Mouse (Mus musculus): ENCODE data around the gene Clstn2.

Gene Clstn2

DNA sequence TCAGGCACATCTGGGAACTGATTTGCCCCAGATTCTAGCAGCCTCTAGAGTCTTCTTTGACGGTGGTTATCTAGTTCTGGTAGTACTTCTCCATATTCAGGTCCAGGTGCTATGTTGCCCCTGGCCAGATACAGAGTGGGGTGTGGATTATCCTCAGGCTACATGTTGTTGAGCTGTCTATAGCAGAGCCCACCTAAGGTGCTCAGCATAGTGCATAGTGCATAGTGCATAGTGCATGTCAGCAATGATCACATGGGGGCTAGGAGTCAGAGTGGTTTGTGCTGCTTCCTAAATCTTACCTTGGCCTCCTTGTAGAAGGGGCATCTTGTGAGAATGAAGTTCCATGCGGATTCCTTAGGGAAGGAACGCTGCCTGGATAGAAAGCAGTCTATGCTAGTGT is 556.5 kb downstream of the Clstn2 start:
- DNase-seq (ENCODE audit: low read depth, low spot score): no peak

GRCm38 (mm10) chr9:97474896-97475295 is 558.1 kb downstream of the Clstn2 start:
- no peak for DNase-seq (ENCODE audit: low read depth, low spot score)

DNA sequence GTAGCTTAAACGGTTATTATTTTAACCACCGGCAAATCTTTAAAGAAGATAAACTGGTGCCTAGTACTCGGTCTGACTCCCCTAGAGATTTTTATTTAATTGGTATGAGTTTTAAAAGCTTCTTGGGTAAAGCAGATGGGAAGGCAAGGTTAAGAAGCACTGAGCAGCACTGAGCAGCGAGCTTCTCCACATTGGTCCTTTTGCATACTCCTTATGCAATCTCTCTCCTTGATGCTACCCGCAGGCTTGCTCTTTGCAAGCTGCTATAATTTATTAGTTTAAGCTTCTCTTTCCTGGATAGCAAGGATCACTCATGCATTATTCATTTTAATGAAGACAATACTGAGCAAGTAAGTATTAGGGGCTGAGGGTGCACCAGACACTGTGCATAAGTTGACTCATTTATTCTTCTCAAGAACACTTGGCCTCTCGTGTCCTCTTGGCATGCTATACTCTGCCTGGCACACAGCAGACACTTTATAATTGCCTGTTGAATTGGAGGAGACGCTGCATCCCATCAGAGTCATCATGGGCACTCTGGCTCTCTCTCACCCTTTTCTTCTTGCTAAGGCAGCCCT is 561.9 kb downstream of the Clstn2 start:
- no peak for DNase-seq (ENCODE audit: low read depth, low spot score)

DNA sequence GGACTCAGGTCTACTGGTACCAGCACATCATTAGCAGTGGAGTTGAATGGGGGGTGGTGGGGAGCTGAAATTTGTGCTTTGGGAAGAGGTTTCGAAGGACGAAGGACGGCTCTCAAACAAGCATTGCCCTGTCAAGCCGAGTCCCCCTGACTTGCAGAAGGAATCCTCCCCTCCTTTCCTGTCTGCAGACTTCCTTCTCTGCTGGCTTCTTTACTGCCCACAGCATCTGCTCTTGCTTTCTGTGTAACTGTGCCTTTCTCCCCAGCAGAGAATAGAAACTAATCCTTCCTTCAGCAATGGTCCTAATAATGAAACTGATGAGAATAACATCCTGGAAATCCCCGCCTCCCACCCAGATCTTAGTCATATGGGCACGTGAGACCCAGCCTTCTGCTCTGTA is 572.5 kb downstream of the Clstn2 start:
- no peak for DNase-seq (ENCODE audit: low read depth, low spot score)

DNA sequence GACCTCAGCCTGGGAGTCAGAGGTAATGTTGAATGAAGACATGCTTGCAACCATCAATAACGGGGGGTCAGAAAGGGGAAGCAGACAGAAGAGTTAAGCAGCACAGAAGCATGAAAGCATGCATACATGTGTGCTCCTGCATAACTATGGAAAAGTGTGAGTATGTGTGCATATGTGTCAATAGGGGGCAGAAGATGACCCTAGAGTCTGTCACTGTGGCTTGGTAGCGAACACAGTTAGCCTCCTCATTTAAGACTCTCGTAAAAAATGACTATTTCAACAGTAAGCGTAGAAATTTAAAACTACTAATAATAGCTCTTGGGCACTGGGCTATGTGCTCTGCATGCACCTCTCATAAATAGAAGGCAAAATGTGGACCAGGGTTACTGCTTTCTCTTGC is 573.2 kb downstream of the Clstn2 start:
- no peak for DNase-seq (ENCODE audit: low read depth, low spot score)

DNA sequence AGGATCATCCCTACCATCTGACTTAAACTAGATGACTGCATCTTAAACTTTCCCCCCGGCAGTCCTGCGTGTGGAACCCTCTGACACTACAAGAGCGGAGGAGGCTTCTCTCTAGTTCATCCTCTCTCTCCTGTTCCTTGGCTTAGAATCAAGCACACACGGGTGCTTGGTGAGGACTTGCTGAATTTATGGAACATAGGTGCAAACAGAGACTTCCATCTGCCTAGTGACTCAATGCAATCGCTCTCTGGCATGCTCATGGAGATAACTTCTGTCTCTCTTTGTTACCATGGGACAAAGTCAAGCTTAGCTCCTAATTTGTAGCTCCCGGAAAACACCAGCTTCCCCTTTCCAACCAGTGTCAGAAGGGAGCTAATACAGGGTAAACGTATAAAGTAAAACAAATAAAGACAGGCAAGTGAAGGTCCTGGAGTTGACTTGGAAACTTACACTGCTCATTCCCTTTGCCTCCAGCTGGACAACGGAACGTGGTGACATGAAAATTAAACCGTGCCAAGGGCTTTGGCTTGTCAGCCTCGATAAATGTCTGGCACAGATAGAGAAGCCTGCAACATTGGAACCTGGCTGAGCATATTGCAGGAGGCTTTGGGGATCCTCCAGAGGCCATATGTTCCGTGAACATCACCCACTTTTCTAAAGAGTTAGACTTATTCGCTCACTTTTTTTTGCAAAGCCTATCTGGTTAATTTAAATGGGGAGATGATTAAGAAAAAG is 583.5 kb downstream of the Clstn2 start:
- DNase-seq (ENCODE audit: low read depth, low spot score): no peak

DNA sequence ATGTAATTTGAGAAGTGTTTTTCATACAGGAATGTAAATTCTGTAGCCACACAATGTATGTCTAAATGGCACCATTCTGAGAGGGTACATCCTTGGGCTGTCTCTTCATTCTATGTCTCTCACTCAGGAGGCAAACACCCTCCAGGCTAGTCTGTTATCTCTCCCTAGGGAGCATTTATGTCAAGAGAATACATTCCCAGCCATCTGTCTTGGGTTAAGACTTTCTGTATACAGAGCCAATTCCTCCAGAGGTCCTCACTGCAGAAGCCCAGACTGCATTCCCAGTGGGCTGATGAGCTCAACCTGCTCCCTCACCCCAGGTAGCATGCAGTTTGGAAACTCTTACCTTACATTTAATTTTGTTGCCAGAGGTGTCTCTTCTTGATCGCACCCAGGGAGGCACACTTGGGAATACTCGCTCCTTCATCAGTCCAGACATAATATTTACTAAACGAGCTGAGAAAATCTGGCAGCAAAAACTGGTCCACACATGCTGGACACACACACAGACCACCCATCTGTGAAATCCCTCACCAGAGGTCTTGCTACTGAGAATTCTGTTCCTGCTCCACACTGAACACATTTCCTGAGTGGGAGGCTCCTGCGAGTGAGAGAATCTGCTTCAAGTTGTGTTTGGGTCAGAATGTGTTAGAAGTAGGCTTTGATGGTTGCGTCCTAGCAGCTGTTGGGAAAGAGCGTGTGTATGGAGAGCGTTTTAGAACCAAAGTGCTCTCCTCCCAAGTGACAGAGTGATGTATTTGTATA is 592.9 kb downstream of the Clstn2 start:
- no peak for DNase-seq (ENCODE audit: low read depth, low spot score)

GRCm38 (mm10) chr9:97434666-97435065 is 598.3 kb downstream of the Clstn2 start:
- DNase-seq (ENCODE audit: low read depth, low spot score): no peak

- no peak for DNase-seq (ENCODE audit: low read depth, low spot score)
These were observed 603.0 kb downstream of the Clstn2 start for GRCm38 (mm10) chr9:97429885-97430449.

GRCm38 (mm10) chr9:97428127-97428526 is 604.9 kb downstream of the Clstn2 start:
- DNase-seq (ENCODE audit: low read depth, low spot score): no peak

GRCm38 (mm10) chr9:97420896-97421295 is 612.1 kb downstream of the Clstn2 start:
- no peak for DNase-seq (ENCODE audit: low read depth, low spot score)

GRCm38 (mm10) chr9:97414876-97415668 is 617.9 kb downstream of the Clstn2 start:
- DNase-seq (ENCODE audit: low read depth, low spot score): no peak

DNA sequence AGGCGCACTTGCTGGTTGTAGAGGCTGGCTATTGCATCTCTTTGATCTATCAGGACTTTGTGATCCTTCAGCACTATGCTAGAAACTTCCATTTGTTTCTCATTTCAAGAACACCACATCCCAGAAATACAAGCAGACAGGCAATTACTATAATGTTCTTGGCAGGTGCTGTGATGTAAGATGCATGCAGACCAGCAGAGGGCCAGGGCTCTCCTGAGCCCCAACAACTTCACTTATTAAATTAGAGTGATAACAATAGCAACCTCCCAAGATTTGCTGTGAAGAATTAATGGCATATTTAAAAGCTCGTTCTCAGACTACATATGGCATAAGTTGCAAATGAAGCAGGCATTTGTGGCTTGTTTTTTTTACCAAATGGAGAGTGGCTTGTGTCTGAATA is 624.8 kb downstream of the Clstn2 start:
- DNase-seq (ENCODE audit: low read depth, low spot score): no peak

Measured in A20 (cell line).